Mouse (Mus musculus) myocyte (in vitro differentiated cells): ENCODE measurements at regions not wholly inside any gene's neighbourhood (a gene's known extent, or its start where the extent isn't known, plus 50 kb on each side); places are given as distances from the start of the nearest gene placed in this dataset.

Source experiments
- CEBPB ChIP-seq: IDR thresholded peaks from 2 replicates; pipeline ENCODE4 v1.6.1; 2011; ENCODE audit warnings: mild to moderate bottlenecking, moderate library complexity; ENCODE audit not compliant: poor library complexity, insufficient read depth, severe bottlenecking
- E2F4 ChIP-seq: IDR thresholded peaks from one replicate; pipeline ENCODE4 v1.6.1; 2011; ENCODE audit warnings: mild to moderate bottlenecking, control low read depth, moderate library complexity; ENCODE audit not compliant: insufficient read depth
- MAX ChIP-seq: IDR thresholded peaks from one replicate; pipeline ENCODE4 v1.6.1; 2011; ENCODE audit warnings: low read depth, mild to moderate bottlenecking, control low read depth
- MYOD1 ChIP-seq, 3 experiments: IDR thresholded peaks; one replicate each; pipeline ENCODE4 v1.6.1; 2011; ENCODE audit warnings: control low read depth in 2 of 3, low read depth in 2 of 3, mild to moderate bottlenecking in 2 of 3, moderate library complexity in 1 of 3; ENCODE audit not compliant: insufficient read length in 2 of 3, control insufficient read depth in 1 of 3
- POLR2A ChIP-seq: IDR thresholded peaks from one replicate; pipeline ENCODE4 v1.6.1; 2011; ENCODE audit warnings: low read depth, mild to moderate bottlenecking, control low read depth, moderate library complexity; ENCODE audit not compliant: insufficient read length
- POLR2AphosphoS2 ChIP-seq: IDR thresholded peaks from one replicate; pipeline ENCODE4 v1.6.1; 2011; ENCODE audit warnings: low read depth, control low read depth; ENCODE audit not compliant: insufficient read length
- REST ChIP-seq: IDR thresholded peaks from one replicate; pipeline ENCODE4 v1.6.1; 2011; ENCODE audit warnings: mild to moderate bottlenecking, control low read depth, moderate library complexity; ENCODE audit not compliant: insufficient read depth, insufficient read length
- TCF12 ChIP-seq: IDR thresholded peaks from one replicate; pipeline ENCODE4 v1.6.1; 2011; ENCODE audit warnings: mild to moderate bottlenecking, control low read depth; ENCODE audit not compliant: poor library complexity, insufficient read depth, severe bottlenecking
- TCF3 ChIP-seq: IDR thresholded peaks from one replicate; pipeline ENCODE4 v1.6.1; 2011; ENCODE audit warnings: low read depth, control low read depth; ENCODE audit not compliant: insufficient read length

DNA sequence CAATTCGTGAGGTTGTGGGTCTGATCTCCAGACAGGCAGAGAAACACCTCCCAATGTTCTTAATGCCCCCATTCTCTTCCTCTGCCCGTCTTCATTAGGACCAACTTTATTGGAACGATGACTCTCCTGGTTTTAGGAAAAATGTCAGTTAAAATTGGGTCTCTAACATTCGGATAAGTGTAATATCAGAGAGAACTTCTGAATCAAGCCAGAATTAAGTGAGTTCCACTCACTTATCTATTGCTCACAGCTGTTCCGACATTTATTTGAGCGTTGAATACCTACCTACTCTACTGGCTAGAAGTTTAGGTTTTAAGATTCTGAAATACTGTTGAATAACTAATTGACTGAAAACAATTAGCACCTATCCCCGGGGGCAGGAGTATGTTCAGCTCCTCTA is 172.0 kb upstream of the Jmjd1c start:
- TF ChIP-seq TCF3: no peak
- no peak for TF ChIP-seq MAX
- TF ChIP-seq POLR2A: no peak
- TF ChIP-seq MYOD1 (IDR thresholded peaks at IDR 0.05; ENCODE audit: control insufficient read depth in 1 of 3, insufficient read length in 2 of 3, low read depth in 2 of 3): no peak
- TF ChIP-seq REST: no peak
- no peak for TF ChIP-seq TCF12
- no peak for TF ChIP-seq CEBPB
- no peak for TF ChIP-seq POLR2AphosphoS2
- TF ChIP-seq E2F4: no peak
